Mouse (Mus musculus): ENCODE measurements around the gene Ripor3.

The Ripor3 gene

GRCm38 (mm10) chr2:167987640-167988039, 22.8 kb downstream of the Ripor3 start:
- DNase-seq (ENCODE audit: low spot score) = no peak

- peak; percentile 49 for DNase-seq (ENCODE audit: low spot score)
Measured at GRCm38 (mm10) chr2:167986762-167987161, 23.7 kb downstream of the Ripor3 start.

GRCm38 (mm10) chr2:167984946-167985345, 25.5 kb downstream of the Ripor3 start:
- no peak for DNase-seq (ENCODE audit: low spot score)

GRCm38 (mm10) chr2:167984371-167984770, 26.0 kb downstream of the Ripor3 start:
- DNase-seq (ENCODE audit: low spot score) = no peak

- DNase-seq (ENCODE audit: low spot score) = no peak
Measured at GRCm38 (mm10) chr2:167982646-167983045, 27.8 kb downstream of the Ripor3 start.

GRCm38 (mm10) chr2:167980391-167980790, 30.0 kb downstream of the Ripor3 start:
- no peak for DNase-seq (ENCODE audit: low spot score)

GRCm38 (mm10) chr2:167978271-167978670, 32.1 kb downstream of the Ripor3 start:
- DNase-seq (ENCODE audit: low spot score) = no peak

GRCm38 (mm10) chr2:167975746-167976145, 34.7 kb downstream of the Ripor3 start:
- DNase-seq (ENCODE audit: low spot score) = no peak

- no peak for DNase-seq (ENCODE audit: low spot score)
Measured at GRCm38 (mm10) chr2:167972809-167973208, 37.6 kb downstream of the Ripor3 start.

GRCm38 (mm10) chr2:167972146-167972545, 38.3 kb downstream of the Ripor3 start:
- no peak for DNase-seq (ENCODE audit: low spot score)

- no peak for DNase-seq (ENCODE audit: low spot score)
Measured at GRCm38 (mm10) chr2:167969851-167970541, 40.4 kb downstream of the Ripor3 start.

GRCm38 (mm10) chr2:167968504-167968903, 41.9 kb downstream of the Ripor3 start:
- DNase-seq (ENCODE audit: low spot score) = no peak

- DNase-seq (ENCODE audit: low spot score) = no peak
Measured at GRCm38 (mm10) chr2:167965911-167966310, 44.5 kb downstream of the Ripor3 start.

GRCm38 (mm10) chr2:167964320-167964719, 46.1 kb downstream of the Ripor3 start:
- no peak for DNase-seq (ENCODE audit: low spot score)

GRCm38 (mm10) chr2:167963778-167964300, 46.6 kb downstream of the Ripor3 start:
- no peak for DNase-seq (ENCODE audit: low spot score)

- DNase-seq (ENCODE audit: low spot score) = no peak
Measured at GRCm38 (mm10) chr2:167963176-167963575, 47.2 kb downstream of the Ripor3 start.

- no peak for DNase-seq (ENCODE audit: low spot score)
Measured at GRCm38 (mm10) chr2:167962347-167962746, 48.1 kb downstream of the Ripor3 start.

- DNase-seq (ENCODE audit: low spot score) = no peak
Measured at GRCm38 (mm10) chr2:167960584-167960983, 49.8 kb downstream of the Ripor3 start.

GRCm38 (mm10) chr2:167959996-167960395, 50.4 kb downstream of the Ripor3 start:
- no peak for DNase-seq (ENCODE audit: low spot score)

- no peak for DNase-seq (ENCODE audit: low spot score)
Measured at GRCm38 (mm10) chr2:167959384-167959911, 51.0 kb downstream of the Ripor3 start.

GRCm38 (mm10) chr2:167958843-167959242, 51.6 kb downstream of the Ripor3 start:
- peak; percentile 65 for DNase-seq (ENCODE audit: low spot score)

- DNase-seq (ENCODE audit: low spot score) = no peak
Measured at GRCm38 (mm10) chr2:167958082-167958788, 52.2 kb downstream of the Ripor3 start.

- DNase-seq (ENCODE audit: low spot score) = no peak
Measured at GRCm38 (mm10) chr2:167957539-167957938, 52.9 kb downstream of the Ripor3 start.
